Mouse (Mus musculus) C2C12 (cell line): ENCODE measurements at regions not wholly inside any gene's neighbourhood (a gene's known extent, or its start where the extent isn't known, plus 50 kb on each side); places are given as distances from the start of the nearest gene placed in this dataset.

Experiments used
- CTCF ChIP-seq: IDR thresholded peaks from one replicate; pipeline ENCODE4 v1.5.1; 2011; ENCODE audit not compliant: control insufficient read depth, insufficient read depth, insufficient read length
- MAX ChIP-seq: IDR thresholded peaks from one replicate; pipeline ENCODE4 v1.6.1; 2011; ENCODE audit warnings: mild to moderate bottlenecking, control low read depth

DNA sequence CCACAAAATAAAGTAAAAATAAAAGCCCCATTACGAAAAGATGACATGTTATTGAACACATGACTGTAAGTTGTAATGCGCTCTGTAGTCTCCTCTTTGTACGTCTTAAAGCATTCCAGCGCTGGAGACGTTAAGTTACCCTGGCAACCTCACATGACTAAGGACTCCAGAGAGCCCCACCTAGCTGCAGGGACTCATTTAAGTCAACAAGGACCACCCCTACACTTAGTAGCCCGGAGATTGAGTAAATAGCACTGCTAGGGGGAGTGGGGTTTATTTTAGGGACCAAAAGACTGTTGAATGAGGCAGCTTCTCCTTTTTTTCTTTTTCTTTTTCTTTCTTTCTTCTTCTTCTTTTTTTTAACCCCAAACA, 94.1 kb downstream of the Tmco5 start:
- no peak for TF ChIP-seq CTCF
- no peak for TF ChIP-seq MAX
